Mouse (Mus musculus): ENCODE results near the gene Pomt1.

DNA sequence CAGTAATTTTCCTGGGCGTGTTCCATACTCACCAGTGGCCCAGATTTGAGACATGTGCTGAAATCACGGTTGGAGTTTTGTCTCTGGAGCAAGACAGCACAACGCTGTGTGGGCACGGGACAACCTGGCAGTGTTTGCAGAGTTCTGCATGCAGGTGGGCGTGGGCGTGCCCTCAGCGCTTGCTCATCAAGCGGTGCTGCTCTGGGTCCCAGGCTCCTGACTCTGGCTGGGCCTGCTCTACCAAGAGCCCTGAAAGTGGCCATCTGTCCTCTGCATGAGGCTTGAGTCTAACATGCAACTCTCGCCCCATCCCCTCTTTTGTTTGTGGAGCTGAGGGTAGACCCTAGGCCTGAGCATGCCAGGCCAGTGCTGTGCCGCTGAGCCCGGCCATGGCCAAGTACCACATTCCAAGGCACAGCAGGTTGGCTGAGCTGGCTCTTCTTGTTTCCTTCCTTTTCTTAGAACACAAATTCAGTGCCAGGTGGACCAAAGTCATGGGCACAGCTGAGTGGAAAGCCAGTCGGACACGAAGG is 49.3 kb upstream of the Pomt1 start:
- TF ChIP-seq CTCF (IDR thresholded peaks at IDR 0.05; ENCODE audit: control insufficient read depth, insufficient read depth, insufficient replicate concordance, low read depth, low read length) (no peak), POLR2A (IDR thresholded peaks at IDR 0.05; ENCODE audit: control insufficient read depth, low read depth, low read length) (no peak)

All from testis, adult 2 months (tissue).